Mouse (Mus musculus) neural tube, embryonic 15.5 days (tissue): ENCODE measurements around the gene Cenpb. TPM values are rescaled to one million over a fixed set of nuclear protein-coding genes. Genes with fewer than 3 reads are reported as not detected.

ENCODE experiments used
- polyA plus RNA-seq: library from polyadenylated mRNA; unstranded; fragments of >200 nt; fragmentation: Nextera tagmentation; extraction: Ambion mirVana; gene quantifications from 2 replicates; pipeline ENCODE4 v1.2.1, GENCODE M21; 2015

Cenpb gene
- polyA plus RNA-seq, 1 experiment from 2014 or later, result 12.6 TPM

Other genes with a start within 250 kb of the Cenpb start
- 46.4 and 52.1 TPM in 2 replicates for gene Gfra4, start 137.0 kb downstream of the Cenpb start, polyA plus RNA-seq
- gene Adam33, start 116.3 kb downstream of the Cenpb start, polyA plus RNA-seq, result 2.0 and 2.9 TPM in 2 replicates
- gene Siglec1, start 93.3 kb downstream of the Cenpb start, polyA plus RNA-seq, result 0.23 and 0.36 TPM in 2 replicates
- gene Hspa12b, start 52.8 kb downstream of the Cenpb start, polyA plus RNA-seq, result 6.0 and 7.7 TPM in 2 replicates
- not detected in 2 replicates for gene Gm11037, start 46.6 kb downstream of the Cenpb start, polyA plus RNA-seq
- gene 1700037H04Rik, start 20.0 kb downstream of the Cenpb start, polyA plus RNA-seq, result 79.1 and 83.2 TPM in 2 replicates
- gene Cdc25b, start 6.9 kb upstream of the Cenpb start, polyA plus RNA-seq, result 21.0 and 31.3 TPM in 2 replicates
- 7.6 and 8.0 TPM in 2 replicates for gene Spef1, start 7.2 kb upstream of the Cenpb start, polyA plus RNA-seq
- 33.6 and 35.2 TPM in 2 replicates for gene Ap5s1, start 27.0 kb upstream of the Cenpb start, polyA plus RNA-seq
- gene Mavs, start 54.0 kb upstream of the Cenpb start, polyA plus RNA-seq, result 6.4 and 9.0 TPM in 2 replicates
- gene Pank2, start 82.4 kb upstream of the Cenpb start, polyA plus RNA-seq, result 22.8 and 23.6 TPM in 2 replicates
- 13.2 and 14.9 TPM in 2 replicates for gene Rnf24, start 172.8 kb upstream of the Cenpb start, polyA plus RNA-seq